Comparison of ENCODE assay signal across 8 mouse cellular contexts in genomic region chr12:74824735-74825494, GRCm38 (mm10).
DNase-seq lines count a peak whose midpoint lies in the region; ATAC-seq lines count a peak whose summit lies in the region.
"Had no signal": no experiment of that assay in that cellular context is flagged by ENCODE, and none has a peak within 500 bp of the region (broad histone marks: within the 10 kb centered on the region; RNA-seq: fewer than 3 reads in every experiment).

No protein-coding gene starts in this region.

- no peak overlapping the region for H3K4me3 ChIP-seq in forebrain, embryonic 14.5 days (ENCODE audit: low read depth, low read length)
- no peak overlapping the region for H3K4me3 ChIP-seq in liver, embryonic 11.5 days (ENCODE audit: low read depth, low read length)
- H3K4me3 ChIP-seq: limb, embryonic 13.5 days had no signal

- H3K9ac ChIP-seq in forebrain, embryonic 14.5 days (ENCODE audit: low read length) = no peak overlapping the region
- no peak overlapping the region for H3K9ac ChIP-seq in liver, embryonic 11.5 days (ENCODE audit: low read depth, low read length)
- H3K9ac ChIP-seq: limb, embryonic 13.5 days had no signal

- peak; percentile 65 for ATAC-seq in forebrain, embryonic 14.5 days
- no peak for ATAC-seq in liver, embryonic 11.5 days (replicated peaks; ENCODE audit: low FRiP score)

- no peak overlapping the region for H3K27ac ChIP-seq in forebrain, embryonic 14.5 days (ENCODE audit: low read depth, low read length)
- no peak overlapping the region for H3K27ac ChIP-seq in liver, embryonic 11.5 days (ENCODE audit: low read depth, low read length)
- H3K27ac ChIP-seq: limb, embryonic 13.5 days had no signal

- no peaks in the 10 kb centered on the region for H3K4me1 ChIP-seq in forebrain, embryonic 14.5 days (ENCODE audit: control insufficient read depth, insufficient read depth, low read length)
- no peaks in the 10 kb centered on the region for H3K4me1 ChIP-seq in liver, embryonic 11.5 days (replicated peaks; ENCODE audit: control insufficient read depth, insufficient read depth, low read length)
- H3K4me1 ChIP-seq: limb, embryonic 13.5 days had no signal

- WGBS in forebrain, embryonic 14.5 days = 17% methylated on average over 3 of the region's 3 CpGs
- WGBS in liver, embryonic 11.5 days = 75% methylated on average over 3 of the region's 3 CpGs

- no peaks in the 10 kb centered on the region for H3K9me3 ChIP-seq in forebrain, embryonic 14.5 days (replicated peaks; ENCODE audit: control insufficient read depth, low read length)
- no peaks in the 10 kb centered on the region for H3K9me3 ChIP-seq in liver, embryonic 11.5 days (ENCODE audit: control insufficient read depth, low read length)
- H3K9me3 ChIP-seq: limb, embryonic 13.5 days had no signal

- intact Hi-C loops in heart, postnatal 14 days (cut with DNase I) = no loop called here

- DNase-seq in 3134 (ENCODE audit: extremely low read depth, insufficient read length, low spot score) (peak; percentile 83), 3T3-L1 (ENCODE audit: low read depth, low spot score) (peak; percentile 98)
- DNase-seq in forebrain, embryonic 14.5 days (ENCODE audit: low spot score) = peak; percentile 58
- DNase-seq in heart, postnatal 14 days = peak; percentile 22 to 57
- DNase-seq in left cerebral cortex, adult 8-10 months (ENCODE audit: low spot score in 2 of 2) = peak; percentile 10 to 40
- DNase-seq in right cerebral cortex, postnatal 10 days (ENCODE audit: low spot score in 2 of 2) = peak; percentile 52
- DNase-seq in liver, embryonic 11.5 days (ENCODE audit: low spot score) = no peak

- H3K36me3 ChIP-seq in forebrain, embryonic 14.5 days (ENCODE audit: control insufficient read depth, insufficient read depth, low read length) = no peaks in the 10 kb centered on the region
- no peaks in the 10 kb centered on the region for H3K36me3 ChIP-seq in liver, embryonic 11.5 days (ENCODE audit: control insufficient read depth, insufficient read depth, low read length)
- H3K36me3 ChIP-seq: limb, embryonic 13.5 days had no signal

- no peaks in the 10 kb centered on the region for H3K27me3 ChIP-seq in forebrain, embryonic 14.5 days (replicated peaks; ENCODE audit: control insufficient read depth, insufficient read depth, low read length)
- no peaks in the 10 kb centered on the region for H3K27me3 ChIP-seq in liver, embryonic 11.5 days (replicated peaks; ENCODE audit: control insufficient read depth, insufficient read depth, low read length)
- H3K27me3 ChIP-seq: limb, embryonic 13.5 days had no signal

- H3K4me2 ChIP-seq in forebrain, embryonic 14.5 days (ENCODE audit: low read length) = no peak overlapping the region
- no peak overlapping the region for H3K4me2 ChIP-seq in liver, embryonic 11.5 days
- H3K4me2 ChIP-seq: limb, embryonic 13.5 days had no signal
